Mouse (Mus musculus): ENCODE measurements around the gene Cep78.
A peak's percentile ranks its signal among the peaks of the same experiment; 100 is the strongest.

Cep78 gene

GRCm38 (mm10) chr19:15984449-15985171, at the start of gene Cep78:
Cep78 (minus strand) TSS chr19:15984989.
- DNase-seq (ENCODE audit: low read depth in 1 of 2, low spot score in 2 of 2): peak; percentile 63 to 80

- no peak for DNase-seq (ENCODE audit: low read depth in 1 of 2, low spot score in 2 of 2)
Measured at GRCm38 (mm10) chr19:16031276-16031675, 46.5 kb upstream of the Cep78 start.

- peak; percentile 14 to 23 for DNase-seq (ENCODE audit: low read depth in 1 of 2, low spot score in 2 of 2)
Measured at GRCm38 (mm10) chr19:16029253-16029771, 44.5 kb upstream of the Cep78 start.

- DNase-seq (ENCODE audit: low read depth in 1 of 2, low spot score in 2 of 2): no peak
Measured at GRCm38 (mm10) chr19:16028746-16029252, 44.0 kb upstream of the Cep78 start.

GRCm38 (mm10) chr19:16027876-16028670, 43.3 kb upstream of the Cep78 start:
- DNase-seq (ENCODE audit: low read depth in 1 of 2, low spot score in 2 of 2): no peak

GRCm38 (mm10) chr19:16026276-16026675, 41.5 kb upstream of the Cep78 start:
- DNase-seq (ENCODE audit: low read depth in 1 of 2, low spot score in 2 of 2): no peak

GRCm38 (mm10) chr19:16022178-16022577, 37.4 kb upstream of the Cep78 start:
- no peak for DNase-seq (ENCODE audit: low read depth in 1 of 2, low spot score in 2 of 2)

- DNase-seq (ENCODE audit: low read depth in 1 of 2, low spot score in 2 of 2): no peak
Measured at GRCm38 (mm10) chr19:16016171-16016570, 31.4 kb upstream of the Cep78 start.

- peak; percentile 50 to 58 for DNase-seq (ENCODE audit: low read depth in 1 of 2, low spot score in 2 of 2)
Measured at GRCm38 (mm10) chr19:16015191-16015968, 30.6 kb upstream of the Cep78 start.

GRCm38 (mm10) chr19:16009746-16010337, 25.1 kb upstream of the Cep78 start:
- no peak for DNase-seq (ENCODE audit: low read depth in 1 of 2, low spot score in 2 of 2)

- DNase-seq (ENCODE audit: low read depth in 1 of 2, low spot score in 2 of 2): no peak
Measured at GRCm38 (mm10) chr19:16009111-16009510, 24.3 kb upstream of the Cep78 start.

GRCm38 (mm10) chr19:16007131-16007530, 22.3 kb upstream of the Cep78 start:
- DNase-seq (ENCODE audit: low read depth in 1 of 2, low spot score in 2 of 2): no peak

- peak in 1 of 2 experiments; percentile 27 for DNase-seq (ENCODE audit: low read depth in 1 of 2, low spot score in 2 of 2)
Measured at GRCm38 (mm10) chr19:15998157-15998556, 13.4 kb upstream of the Cep78 start.

GRCm38 (mm10) chr19:15996901-15997564, 12.2 kb upstream of the Cep78 start:
- DNase-seq (ENCODE audit: low read depth in 1 of 2, low spot score in 2 of 2): no peak

GRCm38 (mm10) chr19:15990102-15990501, 5.3 kb upstream of the Cep78 start:
- no peak for DNase-seq (ENCODE audit: low read depth in 1 of 2, low spot score in 2 of 2)

- no peak for DNase-seq (ENCODE audit: low read depth in 1 of 2, low spot score in 2 of 2)
Measured at GRCm38 (mm10) chr19:15985172-15985713, 454 bp upstream of the Cep78 start.

- no peak for DNase-seq (ENCODE audit: low read depth in 1 of 2, low spot score in 2 of 2)
Measured at GRCm38 (mm10) chr19:15983739-15984344, 947 bp downstream of the Cep78 start.

- no peak for DNase-seq (ENCODE audit: low read depth in 1 of 2, low spot score in 2 of 2)
Measured at GRCm38 (mm10) chr19:15982926-15983738, 1.7 kb downstream of the Cep78 start.

- peak in 1 of 2 experiments; percentile 6 for DNase-seq (ENCODE audit: low read depth in 1 of 2, low spot score in 2 of 2)
Measured at GRCm38 (mm10) chr19:15981861-15982260, 2.9 kb downstream of the Cep78 start.

Measured in monocyte, adult 2 months (primary cell).